Comparison of ENCODE assay signal across 8 mouse cellular contexts in the genomic region with DNA sequence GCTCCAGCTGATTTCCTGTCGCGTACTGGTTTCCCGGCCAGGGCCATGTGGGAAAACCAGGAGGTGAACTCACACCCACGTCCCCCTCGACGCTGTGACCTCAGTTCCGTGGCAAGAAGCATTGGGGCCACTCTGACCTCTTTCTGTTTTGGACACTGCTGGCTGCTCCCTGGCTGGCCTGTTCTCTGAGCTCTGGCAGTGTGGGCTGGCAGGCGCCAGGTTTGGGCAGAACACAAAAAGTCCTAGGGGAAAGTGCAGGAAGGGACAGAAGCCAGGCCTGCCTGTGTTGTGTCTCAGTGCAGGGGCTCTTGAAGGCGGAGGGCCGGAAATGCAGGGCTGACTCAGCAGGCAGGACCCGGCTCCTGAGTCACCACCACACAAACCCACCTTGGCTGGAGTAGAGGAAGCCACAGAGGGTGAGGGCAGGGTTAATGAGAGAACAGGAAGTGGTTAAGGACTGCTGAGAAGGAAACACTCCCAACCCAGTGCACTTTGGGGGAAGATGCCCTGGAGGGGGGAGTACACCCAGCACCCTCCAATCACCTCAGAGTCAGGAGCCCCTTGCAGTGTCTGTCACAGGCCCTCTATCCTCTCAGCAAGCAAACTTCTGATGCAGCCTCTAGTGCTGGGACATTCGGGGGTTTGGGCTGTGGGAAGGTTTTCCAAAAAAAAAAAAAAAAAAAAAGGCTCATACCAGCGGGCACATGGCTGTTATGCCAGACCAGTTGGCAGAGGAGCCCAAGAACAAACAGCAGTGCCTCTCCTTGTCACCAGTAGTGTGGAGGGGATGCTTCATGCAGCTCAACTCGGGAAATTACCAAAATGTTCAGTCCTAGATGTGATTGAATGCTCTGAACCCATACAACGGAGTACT. TPM values are rescaled to one million over a fixed set of nuclear protein-coding genes. Genes with fewer than 3 reads are reported as not detected.
A peak's percentile ranks its signal among the peaks of the same experiment; 100 is the strongest.
DNase-seq lines count a peak whose midpoint lies in the region; ATAC-seq lines count a peak whose summit lies in the region.

No protein-coding gene starts in this region.

- peak; percentile 37 for ATAC-seq in embryonic facial prominence, embryonic 14.5 days (ENCODE audit: low read depth)
- no peak for ATAC-seq in erythroblast, adult 5-6 weeks (replicated peaks; ENCODE audit: low FRiP score, poor library complexity, severe bottlenecking)

- H3K9ac ChIP-seq in embryonic facial prominence, embryonic 14.5 days (ENCODE audit: low read depth, low read length) = no peak overlapping the region

- H3K9me3 ChIP-seq in embryonic facial prominence, embryonic 14.5 days (ENCODE audit: control insufficient read depth, low read length) = no peaks in the 10 kb centered on the region

- H3K4me2 ChIP-seq in embryonic facial prominence, embryonic 14.5 days (ENCODE audit: low read depth, low read length) = no peak overlapping the region

- no peaks in the 10 kb centered on the region for H3K27me3 ChIP-seq in embryonic facial prominence, embryonic 14.5 days (replicated peaks; ENCODE audit: control insufficient read depth, insufficient read depth, low read length)

- no peaks in the 10 kb centered on the region for H3K36me3 ChIP-seq in embryonic facial prominence, embryonic 14.5 days (ENCODE audit: control insufficient read depth, insufficient read depth, low read length)

- H3K27ac ChIP-seq in embryonic facial prominence, embryonic 14.5 days (replicated peaks; ENCODE audit: low read depth, low read length) = no peak overlapping the region

- 62% methylated on average over 14 of the region's 15 CpGs for WGBS in embryonic facial prominence, embryonic 14.5 days

- DNase-seq in right cerebral cortex, postnatal 10 days (ENCODE audit: low spot score in 2 of 2) = peak; percentile 33 to 35
- DNase-seq in right cerebral cortex, postnatal 4 days = no peak
- DNase-seq in embryonic facial prominence, embryonic 14.5 days (ENCODE audit: low spot score) = peak; percentile 51
- peak; percentile 48 for DNase-seq in kidney, adult 11 months
- peak; percentile 27 for DNase-seq in lung, postnatal 36 days
- no peak for DNase-seq in c-Kit-positive CD71-positive TER-119-positive erythroid progenitor cells, embryonic 14.5 days (ENCODE audit: low spot score)
- DNase-seq in embryo, embryonic 11 days = no peak

- no peak overlapping the region for H3K4me3 ChIP-seq in embryonic facial prominence, embryonic 14.5 days (ENCODE audit: low read depth, low read length)

- no peaks in the 10 kb centered on the region for H3K4me1 ChIP-seq in embryonic facial prominence, embryonic 14.5 days (ENCODE audit: control insufficient read depth, insufficient read depth, low read length)

RNA-seq across cellular contexts. Expression of a gene that starts 60.0 kb away (rescaled TPM):
- polyA plus RNA-seq in embryonic facial prominence, embryonic 14.5 days (2014; fragmentation: Nextera tagmentation; extraction: Ambion mirVana) = 0.32 and 0.96 TPM in 2 replicates
- total RNA-seq in erythroblast, adult 5-6 weeks (2015; ENCODE audit: low replicate concordance) = not detected in 2 replicates
- not detected in 2 replicates for total RNA-seq in erythroblast, adult 5-6 weeks (2017; ENCODE audit: low replicate concordance)

Comparison
In these comparisons a context has a peak if more than half of its experiments do, and no peak if none do; other contexts are left out.
1. DNase-seq: peak in right cerebral cortex, postnatal 10 days (2 of 2), embryonic facial prominence, embryonic 14.5 days (single experiment), kidney, adult 11 months (single experiment) and lung, postnatal 36 days (single experiment); none in right cerebral cortex, postnatal 4 days (single experiment), c-Kit-positive CD71-positive TER-119-positive erythroid progenitor cells, embryonic 14.5 days (single experiment) and embryo, embryonic 11 days (single experiment).